Mouse (Mus musculus) midbrain, embryonic 10.5 days (tissue): Measurements from ENCODE around the gene 1700011L22Rik. TPM values are rescaled to one million over a fixed set of nuclear protein-coding genes. Genes with fewer than 3 reads are reported as not detected.

Experiments
- polyA plus RNA-seq: library from polyadenylated mRNA; unstranded; fragments of >200 nt; fragmentation: Nextera tagmentation; extraction: Ambion mirVana; gene quantifications from 2 replicates; pipeline ENCODE4 v1.2.1, GENCODE M21; 2016

Gene 1700011L22Rik
- polyA plus RNA-seq, 1 experiment from 2014 or later = not detected

Other genes with a start within 250 kb of the 1700011L22Rik start
- gene Zfp827, start 220.1 kb downstream of the 1700011L22Rik start, polyA plus RNA-seq = 4.5 and 6.8 TPM in 2 replicates
- gene Mmaa, start 46.4 kb upstream of the 1700011L22Rik start, polyA plus RNA-seq = 8.6 and 9.1 TPM in 2 replicates
- 36.1 and 39.0 TPM in 2 replicates for gene Smad1, start 150.9 kb upstream of the 1700011L22Rik start, polyA plus RNA-seq